In the genomic region with DNA sequence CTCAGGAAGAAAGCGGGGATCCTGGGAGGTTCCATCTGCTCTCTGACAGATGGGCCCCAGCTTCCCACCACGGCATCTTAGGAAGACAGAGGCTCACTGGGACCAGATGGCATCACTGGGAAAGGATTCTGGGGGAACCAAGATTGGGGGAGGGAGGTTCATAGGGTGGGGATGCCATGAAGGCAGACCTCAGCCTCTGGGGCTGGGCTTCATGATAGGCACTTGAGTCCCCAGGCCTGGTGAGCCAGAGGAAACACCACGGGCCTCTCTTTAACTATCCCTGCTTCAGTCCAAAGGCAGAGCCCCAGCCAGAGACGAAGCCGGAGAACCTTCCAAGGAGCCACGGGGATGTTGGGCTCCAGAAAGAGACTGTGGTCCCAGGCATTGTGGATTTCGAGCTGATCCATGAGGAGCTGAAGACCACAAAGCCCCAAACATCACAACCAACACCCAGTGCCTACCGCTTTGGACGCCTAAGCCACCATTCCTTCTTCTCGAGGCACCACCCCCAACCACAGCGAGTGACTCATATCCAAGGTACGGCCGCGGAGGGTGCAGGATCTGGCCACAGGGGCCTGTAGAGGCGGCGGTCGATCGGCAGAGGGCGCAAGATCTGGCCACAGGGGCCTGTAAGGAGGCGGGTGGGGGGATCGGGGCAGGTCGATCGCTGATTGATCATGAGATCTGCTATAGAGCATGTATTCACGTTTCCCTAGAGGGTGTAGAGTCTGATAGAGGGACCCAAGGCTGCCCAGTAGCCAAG, we compare ENCODE assay signal across 8 mouse cellular contexts. TPM values are rescaled to one million over a fixed set of nuclear protein-coding genes. Genes with fewer than 3 reads are reported as not detected.
DNase-seq lines count a peak whose midpoint lies in the region; ATAC-seq and TF ChIP-seq lines count a peak whose summit lies in the region.

No protein-coding gene starts in this region.

- peak; percentile 64 for ATAC-seq in forebrain, postnatal 0 days
- peak; percentile 60 for ATAC-seq in megakaryocyte-erythroid progenitor cell, adult 5-6 weeks (replicated peaks; ENCODE audit: low FRiP score, low TSS enrichment, poor library complexity, severe bottlenecking)

- 0 out of 2 replicates have a peak, but pooled peaks have one; percentile 40 for TF ChIP-seq CTCF in thymus, adult 2 months (IDR thresholded peaks at IDR 0.05; ENCODE audit: borderline replicate concordance, control insufficient read depth, extremely low read depth, insufficient read depth, low read length, poor library complexity)
- peak; percentile 49 for TF ChIP-seq CTCF in forebrain, postnatal 0 days (IDR thresholded peaks at IDR 0.05; ENCODE audit: low read depth)
- peak; percentile 71 for TF ChIP-seq CTCF in testis, adult 2 months (IDR thresholded peaks at IDR 0.05; ENCODE audit: control insufficient read depth, insufficient read depth, insufficient replicate concordance, low read depth, low read length)

- H3K9ac ChIP-seq in forebrain, postnatal 0 days, result no peak overlapping the region

- no peak overlapping the region for H3K27ac ChIP-seq in thymus, adult 2 months (ENCODE audit: control insufficient read depth, insufficient read depth, low read length)
- H3K27ac ChIP-seq in forebrain, postnatal 0 days (ENCODE audit: low read depth, low read length), result no peak overlapping the region
- no peak overlapping the region for H3K27ac ChIP-seq in testis, adult 2 months (ENCODE audit: control insufficient read depth, insufficient read depth, low read depth, low read length)

- 16% methylated on average over 24 of the region's 24 CpGs for WGBS in thymus, adult 2 months
- WGBS in forebrain, postnatal 0 days, result 16% methylated on average over 24 of the region's 24 CpGs

- no peaks in the 10 kb centered on the region for H3K9me3 ChIP-seq in forebrain, postnatal 0 days (ENCODE audit: low read length)

- H3K4me3 ChIP-seq in thymus, adult 2 months (ENCODE audit: control insufficient read depth, insufficient read depth, low read length), result no peak overlapping the region
- no peak overlapping the region for H3K4me3 ChIP-seq in forebrain, postnatal 0 days (ENCODE audit: low read depth, low read length)
- peak overlapping the region; percentile 56 for H3K4me3 ChIP-seq in testis, adult 2 months (ENCODE audit: control insufficient read depth, low read depth, low read length)

- TF ChIP-seq POLR2A in thymus, adult 2 months (IDR thresholded peaks at IDR 0.05; ENCODE audit: control insufficient read depth, extremely low read depth, insufficient read depth, low read length, poor library complexity), result no peak
- no peak for TF ChIP-seq POLR2A in testis, adult 2 months (IDR thresholded peaks at IDR 0.05; ENCODE audit: control insufficient read depth, low read depth, low read length)

- peak overlapping the region; percentile 8; the same call in 1 of the 2 replicates for H3K4me2 ChIP-seq in forebrain, postnatal 0 days (ENCODE audit: low read depth)

- no peaks in the 10 kb centered on the region for H3K4me1 ChIP-seq in thymus, adult 2 months (replicated peaks; ENCODE audit: control insufficient read depth, insufficient read depth, low read length)
- no peaks in the 10 kb centered on the region for H3K4me1 ChIP-seq in forebrain, postnatal 0 days (ENCODE audit: insufficient read depth)
- peaks cover 8% of the 10 kb centered on the region for H3K4me1 ChIP-seq in testis, adult 2 months (ENCODE audit: control insufficient read depth, insufficient read depth, low read length)

- DNase-seq in thymus, adult 2 months, result peak; percentile 12
- DNase-seq in thymus, adult 18-20 months, result no peak
- DNase-seq in cerebellum, adult 11-12 months, result peak; percentile 91
- peak; percentile 39 for DNase-seq in forebrain, postnatal 0 days
- DNase-seq in layer of hippocampus, adult 8-10 months (ENCODE audit: low spot score in 2 of 2), result peak; percentile 41 to 67
- no peak for DNase-seq in kidney, postnatal 36 days

- no peaks in the 10 kb centered on the region for H3K27me3 ChIP-seq in thymus, adult 2 months (ENCODE audit: control insufficient read depth, insufficient read depth, low read length)
- no peaks in the 10 kb centered on the region for H3K27me3 ChIP-seq in forebrain, postnatal 0 days (ENCODE audit: insufficient read depth, low read length)
- H3K27me3 ChIP-seq in testis, adult 2 months (ENCODE audit: control insufficient read depth, insufficient read depth, low read length), result no peaks in the 10 kb centered on the region

- H3K36me3 ChIP-seq in thymus, adult 2 months (ENCODE audit: control insufficient read depth, insufficient read depth, low read length), result no peaks in the 10 kb centered on the region
- H3K36me3 ChIP-seq in forebrain, postnatal 0 days (ENCODE audit: insufficient read depth), result no peaks in the 10 kb centered on the region
- H3K36me3 ChIP-seq in testis, adult 2 months (ENCODE audit: control insufficient read depth, insufficient read depth, low read length), result no peaks in the 10 kb centered on the region

RNA-seq across cellular contexts. Expression of gene Tbata, which starts 3.9 kb away (rescaled TPM):
- polyA plus RNA-seq in thymus, adult 2 months (2012; rRNA removed), result 975 and 1,293 TPM in 2 replicates
- total RNA-seq in forebrain, postnatal 0 days (2014; rRNA removed), result 0.62 and 1.2 TPM in 2 replicates
- polyA plus RNA-seq in forebrain, postnatal 0 days (2015; fragmentation: Nextera tagmentation; extraction: Ambion mirVana), result 2.9 and 4.7 TPM in 2 replicates
- 1 to 10 TPM; 6.5 to 9.7 (median 9.6) TPM for total RNA-seq in layer of hippocampus, adult 8-10 months (2022)
- not detected in 2 replicates for total RNA-seq in megakaryocyte-erythroid progenitor cell, adult 5-6 weeks (2014; fragmentation: Nextera tagmentation)
- not detected in 2 replicates for total RNA-seq in megakaryocyte-erythroid progenitor cell, adult 5-6 weeks (2017)
- polyA plus RNA-seq in testis, adult 2 months (2012; rRNA removed), result 590 and 599 TPM in 2 replicates

RNA-seq across cellular contexts. Expression of gene Sgpl1, which starts 28.1 kb away (rescaled TPM):
- 84.9 and 105 TPM in 2 replicates for polyA plus RNA-seq in thymus, adult 2 months (2012; rRNA removed)
- 40.6 and 50.6 TPM in 2 replicates for total RNA-seq in forebrain, postnatal 0 days (2014; rRNA removed)
- polyA plus RNA-seq in forebrain, postnatal 0 days (2015; fragmentation: Nextera tagmentation; extraction: Ambion mirVana), result 28.0 and 31.9 TPM in 2 replicates
- total RNA-seq in layer of hippocampus, adult 8-10 months (2022), result 10 to 100 TPM; 26.6 to 45.7 (median 33.5) TPM
- total RNA-seq in megakaryocyte-erythroid progenitor cell, adult 5-6 weeks (2014; fragmentation: Nextera tagmentation), result 18.2 and 34.1 TPM in 2 replicates
- 7.0 and 25.2 TPM in 2 replicates for total RNA-seq in megakaryocyte-erythroid progenitor cell, adult 5-6 weeks (2017)
- 10.3 and 13.1 TPM in 2 replicates for polyA plus RNA-seq in testis, adult 2 months (2012; rRNA removed)

Comparison
In these comparisons a context has a peak if more than half of its experiments do, and no peak if none do; other contexts are left out.
1. DNase-seq: peak in thymus, adult 2 months (single experiment), cerebellum, adult 11-12 months (single experiment), forebrain, postnatal 0 days (single experiment) and layer of hippocampus, adult 8-10 months (2 of 2); none in thymus, adult 18-20 months (0 of 2) and kidney, postnatal 36 days (0 of 2).
2. Peak in every context shown above with its lines, with median percentiles within 50 percentile points of each other: CTCF ChIP-seq.